Mouse (Mus musculus): ENCODE measurements around the gene 4930518I15Rik. TPM values are rescaled to one million over a fixed set of nuclear protein-coding genes. Genes with fewer than 3 reads are reported as not detected.
"Not testable (repeated sequence)": the region's sequence is repeated elsewhere in the genome, so short reads cannot be mapped to it uniquely, and the experiment has no call there.

Gene 4930518I15Rik
- polyA plus RNA-seq, 1 experiment from 2014 or later, result 6.3 TPM

DNA sequence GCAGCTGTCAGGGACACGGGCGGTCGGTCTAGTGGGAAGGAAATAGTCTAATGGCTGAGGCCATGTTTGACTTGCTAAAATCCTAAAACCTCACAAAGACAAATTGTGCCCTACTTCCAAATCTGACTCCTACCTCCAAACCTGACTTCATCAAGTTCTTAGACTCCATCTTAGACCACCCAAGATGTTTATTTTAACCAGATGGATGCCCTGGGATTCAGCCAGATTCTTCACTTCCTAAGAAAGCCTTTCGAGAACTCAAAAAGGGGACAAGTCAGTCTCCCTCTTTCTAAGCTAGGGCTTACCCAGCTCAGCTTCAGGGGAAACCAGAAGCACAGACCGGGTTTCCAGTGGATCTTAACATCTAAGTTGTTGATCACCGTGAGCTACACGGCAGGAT, 925 bp upstream of the 4930518I15Rik start:
- no peaks in the 10 kb centered on the region for H3K9me3 ChIP-seq (ENCODE audit: control insufficient read depth, low read length)
- peaks cover 7% of the 10 kb centered on the region for H3K36me3 ChIP-seq (ENCODE audit: control insufficient read depth, insufficient read depth, low read length)
- H3K27me3 ChIP-seq (ENCODE audit: control insufficient read depth, insufficient read depth, low read length), result no peaks in the 10 kb centered on the region
- H3K27ac ChIP-seq (replicated peaks; ENCODE audit: low read depth, low read length), result no peak overlapping the region
- H3K4me1 ChIP-seq (ENCODE audit: control insufficient read depth, insufficient read depth, low read length), result 0 out of 2 replicates have a peak, but pooled peaks cover 4% of the 10 kb centered on the region
- no peak for ATAC-seq (ENCODE audit: insufficient number of reproducible peaks, low FRiP score, low TSS enrichment, low read depth)
- no peak for DNase-seq (ENCODE audit: low spot score)
- H3K4me3 ChIP-seq (ENCODE audit: low read depth, low read length), result no peak overlapping the region
- no peak overlapping the region for H3K4me2 ChIP-seq (ENCODE audit: low read depth, severe bottlenecking)
- WGBS, result 93% methylated on average over 7 of the region's 7 CpGs
- H3K9ac ChIP-seq (ENCODE audit: low read length), result no peak overlapping the region

DNA sequence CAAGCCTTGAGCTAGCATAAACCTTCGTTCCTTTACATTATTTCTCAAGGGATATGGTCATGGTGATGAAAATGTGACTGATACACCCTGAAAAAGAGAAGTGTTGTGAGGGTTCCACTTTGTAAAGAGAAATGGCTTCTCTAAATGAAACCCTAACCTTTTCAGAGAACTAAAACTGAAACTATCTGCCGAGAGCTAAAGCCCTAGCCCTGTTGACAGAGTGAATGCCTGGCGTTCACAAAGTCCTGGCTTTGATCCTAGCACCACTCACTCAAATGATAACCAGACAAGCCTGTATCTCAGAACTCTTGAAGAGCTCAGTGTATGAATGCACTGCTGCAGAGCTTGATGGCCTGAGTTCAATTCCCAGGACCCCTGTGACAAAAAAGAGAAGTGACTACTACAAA, 358 bp downstream of the 4930518I15Rik start:
- Histone ChIP-seq H3K9ac (ENCODE audit: low read length) (no peak overlapping the region), H3K9me3 (ENCODE audit: control insufficient read depth, low read length) (no peaks in the 10 kb centered on the region), H3K4me3 (ENCODE audit: low read depth, low read length) (no peak overlapping the region), H3K36me3 (ENCODE audit: control insufficient read depth, insufficient read depth, low read length) (peaks cover 7% of the 10 kb centered on the region), H3K27ac (replicated peaks; ENCODE audit: low read depth, low read length) (no peak overlapping the region), H3K4me2 (ENCODE audit: low read depth, severe bottlenecking) (no peak overlapping the region), H3K4me1 (ENCODE audit: control insufficient read depth, insufficient read depth, low read length) (0 out of 2 replicates have a peak, but pooled peaks cover 4% of the 10 kb centered on the region), H3K27me3 (ENCODE audit: control insufficient read depth, insufficient read depth, low read length) (no peaks in the 10 kb centered on the region)
- ATAC-seq (ENCODE audit: insufficient number of reproducible peaks, low FRiP score, low TSS enrichment, low read depth), result no peak
- 85% methylated on average over 3 of the region's 3 CpGs for WGBS
- no peak for DNase-seq (ENCODE audit: low spot score)

DNA sequence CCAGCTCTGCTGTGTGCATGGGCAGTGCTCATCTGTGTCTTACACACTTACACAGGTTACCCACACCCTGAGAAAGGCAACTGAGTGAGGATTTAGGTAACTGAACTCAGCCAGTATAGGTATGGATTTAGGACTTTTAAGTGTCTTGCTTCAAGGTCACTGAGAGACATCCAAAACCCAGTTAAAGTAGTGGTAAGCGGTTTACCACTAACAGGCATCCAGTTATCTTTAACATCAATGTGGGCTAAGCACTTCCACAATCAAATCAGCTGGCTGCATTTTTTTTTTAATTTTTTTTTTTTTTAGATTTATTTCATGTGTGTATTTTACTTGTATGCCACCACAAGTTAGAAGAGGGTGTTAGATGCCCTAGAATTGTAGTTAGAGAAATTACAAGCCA, 1.4 kb downstream of the 4930518I15Rik start:
- no peak for ATAC-seq (ENCODE audit: insufficient number of reproducible peaks, low FRiP score, low TSS enrichment, low read depth)
- Histone ChIP-seq H3K9ac (ENCODE audit: low read length) (no peak overlapping the region), H3K4me2 (ENCODE audit: low read depth, severe bottlenecking) (no peak overlapping the region), H3K9me3 (ENCODE audit: control insufficient read depth, low read length) (no peaks in the 10 kb centered on the region), H3K4me3 (ENCODE audit: low read depth, low read length) (no peak overlapping the region), H3K27ac (replicated peaks; ENCODE audit: low read depth, low read length) (no peak overlapping the region), H3K4me1 (ENCODE audit: control insufficient read depth, insufficient read depth, low read length) (no peaks in the 10 kb centered on the region), H3K36me3 (ENCODE audit: control insufficient read depth, insufficient read depth, low read length) (peaks cover 9% of the 10 kb centered on the region), H3K27me3 (ENCODE audit: control insufficient read depth, insufficient read depth, low read length) (no peaks in the 10 kb centered on the region)
- no peak for DNase-seq (ENCODE audit: low spot score)
- 94% methylated on average over 1 of the region's 1 CpGs for WGBS

DNA sequence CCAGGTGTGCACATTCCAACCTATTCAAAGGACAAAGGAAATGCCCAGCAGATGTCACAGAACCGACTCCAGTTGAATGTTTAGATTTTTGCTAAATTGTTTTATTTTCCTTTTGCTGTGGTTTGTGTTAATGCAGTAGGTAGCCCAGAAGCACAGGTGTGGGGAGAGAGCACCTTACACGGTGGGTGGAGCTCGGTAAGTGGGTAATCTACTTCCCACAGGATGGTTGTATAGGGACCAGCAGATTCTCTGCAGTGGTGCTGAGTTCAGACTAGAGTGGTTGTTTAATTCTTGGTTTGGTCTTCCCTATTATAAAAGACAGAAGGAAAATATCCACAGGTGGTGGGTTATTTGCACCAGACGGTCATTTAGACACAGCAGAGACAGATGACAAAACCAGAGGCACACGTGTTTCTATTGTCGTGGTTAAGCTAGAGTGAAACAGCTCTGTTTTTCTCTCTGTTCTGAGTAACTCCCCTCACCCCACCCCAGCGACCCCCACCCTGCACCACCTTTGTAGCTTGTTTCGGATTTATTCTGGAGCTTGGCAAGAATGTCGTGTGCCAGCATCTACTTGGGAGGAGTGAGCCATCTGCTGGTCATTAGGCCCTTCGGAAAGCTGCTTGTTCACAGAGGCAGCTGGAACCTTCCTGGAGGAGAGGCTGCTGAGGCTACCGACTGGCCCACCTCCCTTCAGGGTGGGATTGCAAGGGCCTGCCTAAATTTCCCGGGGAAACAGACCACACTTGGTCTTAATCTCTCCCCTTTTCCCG, 3.6 kb downstream of the 4930518I15Rik start:
- not testable (repeated sequence) for H3K9ac ChIP-seq (ENCODE audit: low read length); H3K27ac ChIP-seq (replicated peaks; ENCODE audit: low read depth, low read length); H3K4me1 ChIP-seq (ENCODE audit: control insufficient read depth, insufficient read depth, low read length); H3K4me2 ChIP-seq (ENCODE audit: low read depth, severe bottlenecking); H3K4me3 ChIP-seq (ENCODE audit: low read depth, low read length); H3K27me3 ChIP-seq (ENCODE audit: control insufficient read depth, insufficient read depth, low read length); H3K9me3 ChIP-seq (ENCODE audit: control insufficient read depth, low read length); H3K36me3 ChIP-seq (ENCODE audit: control insufficient read depth, insufficient read depth, low read length); ATAC-seq (ENCODE audit: insufficient number of reproducible peaks, low FRiP score, low TSS enrichment, low read depth)
- WGBS, result 51% methylated on average over 13 of the region's 13 CpGs
- DNase-seq (ENCODE audit: low spot score), result peak; percentile 56

DNA sequence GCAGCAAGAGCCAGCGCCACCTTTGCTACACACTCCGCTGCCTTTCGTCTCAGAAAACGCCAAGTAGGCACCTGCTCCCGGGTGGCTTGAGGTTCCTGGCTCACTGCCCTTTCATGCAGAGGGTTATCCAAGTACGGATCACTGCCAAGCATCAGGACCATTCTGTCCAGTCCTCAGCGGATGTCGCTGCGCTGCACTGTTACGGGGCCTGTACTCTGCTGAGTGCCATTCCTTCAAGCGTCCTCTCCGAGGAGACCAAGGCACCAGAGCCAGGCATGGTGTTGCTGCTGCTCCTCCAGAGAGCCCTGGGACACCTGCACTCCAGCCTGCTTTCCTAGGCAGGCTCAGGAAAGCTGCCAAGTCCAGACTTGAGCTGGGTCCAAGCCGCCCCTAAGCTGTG, 4.2 kb downstream of the 4930518I15Rik start:
- not testable (repeated sequence) for H3K4me3 ChIP-seq (ENCODE audit: low read depth, low read length); H3K27me3 ChIP-seq (ENCODE audit: control insufficient read depth, insufficient read depth, low read length); DNase-seq (ENCODE audit: low spot score); H3K4me1 ChIP-seq (ENCODE audit: control insufficient read depth, insufficient read depth, low read length); H3K27ac ChIP-seq (replicated peaks; ENCODE audit: low read depth, low read length); H3K9me3 ChIP-seq (ENCODE audit: control insufficient read depth, low read length); H3K4me2 ChIP-seq (ENCODE audit: low read depth, severe bottlenecking); ATAC-seq (ENCODE audit: insufficient number of reproducible peaks, low FRiP score, low TSS enrichment, low read depth); H3K9ac ChIP-seq (ENCODE audit: low read length)
- H3K36me3 ChIP-seq (ENCODE audit: control insufficient read depth, insufficient read depth, low read length), result peaks cover 11% of the 10 kb centered on the region
- WGBS, result 92% methylated on average over 8 of the region's 13 CpGs

DNA sequence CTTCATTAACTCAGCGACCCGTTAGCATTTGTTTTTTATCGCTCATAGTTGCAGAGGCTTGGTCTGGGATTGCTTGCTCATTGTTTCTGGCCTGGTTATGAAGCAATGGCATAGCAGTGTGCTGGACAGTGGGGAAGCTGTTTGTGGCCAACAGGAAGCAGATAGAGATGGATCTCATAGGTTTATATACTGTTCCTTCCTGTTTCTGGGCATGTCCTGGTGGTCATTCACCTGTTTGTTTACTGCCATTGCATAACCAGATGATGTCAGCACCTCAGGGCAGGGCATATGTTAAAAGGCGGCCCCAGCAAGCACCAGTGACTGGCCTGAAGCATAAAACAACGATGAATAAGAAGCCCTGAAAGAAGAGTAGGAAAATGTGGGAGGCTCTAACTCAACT, 7.2 kb downstream of the 4930518I15Rik start:
- 92% methylated on average over 5 of the region's 5 CpGs for WGBS
- no peak overlapping the region for H3K4me3 ChIP-seq (ENCODE audit: low read depth, low read length)
- H3K36me3 ChIP-seq (ENCODE audit: control insufficient read depth, insufficient read depth, low read length), result peaks cover 14% of the 10 kb centered on the region
- ATAC-seq (ENCODE audit: insufficient number of reproducible peaks, low FRiP score, low TSS enrichment, low read depth), result no peak
- no peak for DNase-seq (ENCODE audit: low spot score)
- H3K4me2 ChIP-seq (ENCODE audit: low read depth, severe bottlenecking), result no peak overlapping the region
- no peaks in the 10 kb centered on the region for H3K4me1 ChIP-seq (ENCODE audit: control insufficient read depth, insufficient read depth, low read length)
- H3K9ac ChIP-seq (ENCODE audit: low read length), result no peak overlapping the region
- no peaks in the 10 kb centered on the region for H3K9me3 ChIP-seq (ENCODE audit: control insufficient read depth, low read length)
- H3K27me3 ChIP-seq (ENCODE audit: control insufficient read depth, insufficient read depth, low read length), result no peaks in the 10 kb centered on the region
- H3K27ac ChIP-seq (replicated peaks; ENCODE audit: low read depth, low read length), result no peak overlapping the region

DNA sequence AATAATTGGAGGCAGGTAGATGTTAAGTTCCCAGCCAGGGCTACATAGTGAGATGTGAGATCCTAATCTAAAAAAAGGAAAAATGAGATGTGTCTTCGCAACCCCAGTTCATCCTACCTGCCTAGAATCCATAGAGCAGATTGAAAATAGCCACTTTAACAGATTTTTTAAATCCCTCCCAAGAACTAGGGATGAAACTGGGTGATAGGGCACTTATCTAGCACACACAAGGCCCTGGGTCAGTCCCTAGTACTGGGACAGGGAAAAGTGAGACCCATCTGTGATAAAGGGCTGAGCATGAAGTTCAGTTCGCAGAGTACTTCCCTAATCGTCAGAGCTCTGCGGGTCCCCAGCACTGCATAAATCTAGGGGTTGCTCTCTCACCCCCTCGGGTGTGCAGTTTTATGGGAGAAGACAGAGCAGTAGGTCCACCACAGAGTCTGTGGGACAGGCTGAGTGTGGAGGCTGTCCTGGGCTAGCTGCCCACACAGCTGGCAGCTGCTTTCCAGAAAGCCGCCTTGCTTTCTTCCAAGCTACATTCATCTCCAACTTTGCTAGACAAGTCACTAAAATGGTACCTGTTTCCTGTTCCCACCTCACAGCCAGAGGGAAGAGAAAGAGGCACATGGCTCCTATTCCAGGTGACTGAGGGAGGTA, 9.1 kb downstream of the 4930518I15Rik start:
- ATAC-seq (ENCODE audit: insufficient number of reproducible peaks, low FRiP score, low TSS enrichment, low read depth), result no peak

DNA sequence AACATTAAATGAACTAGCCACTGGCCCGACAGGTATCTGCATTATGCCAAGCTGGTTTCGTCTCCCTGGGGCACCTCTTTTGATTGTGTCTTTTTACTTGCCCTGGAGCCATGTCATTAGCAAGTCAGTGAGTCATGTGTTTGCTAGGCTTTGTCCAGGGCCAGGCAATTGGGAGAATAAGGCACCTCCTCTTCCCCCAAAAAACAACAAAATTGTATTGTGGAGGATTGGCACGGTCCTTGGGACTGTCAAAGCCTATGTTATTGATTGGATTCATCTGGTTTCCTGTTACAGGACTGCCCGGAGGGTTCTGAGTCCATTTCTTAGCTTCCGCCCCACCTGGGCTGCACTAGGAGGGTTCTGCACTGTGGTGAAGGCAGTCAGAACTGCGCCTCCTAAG, 10.1 kb downstream of the 4930518I15Rik start:
- Histone ChIP-seq H3K4me1 (ENCODE audit: control insufficient read depth, insufficient read depth, low read length) (peaks cover 11% of the 10 kb centered on the region), H3K9me3 (ENCODE audit: control insufficient read depth, low read length) (no peaks in the 10 kb centered on the region), H3K9ac (ENCODE audit: low read length) (no peak overlapping the region), H3K4me2 (ENCODE audit: low read depth, severe bottlenecking) (no peak overlapping the region), H3K27ac (replicated peaks; ENCODE audit: low read depth, low read length) (no peak overlapping the region), H3K36me3 (ENCODE audit: control insufficient read depth, insufficient read depth, low read length) (peaks cover 18% of the 10 kb centered on the region), H3K4me3 (ENCODE audit: low read depth, low read length) (no peak overlapping the region), H3K27me3 (ENCODE audit: control insufficient read depth, insufficient read depth, low read length) (no peaks in the 10 kb centered on the region)
- ATAC-seq (ENCODE audit: insufficient number of reproducible peaks, low FRiP score, low TSS enrichment, low read depth) (no peak), DNase-seq (ENCODE audit: low spot score) (no peak)
- 62% methylated on average over 6 of the region's 6 CpGs for WGBS

More for the DNA sequence above, 9.1 kb downstream of the 4930518I15Rik start:
- Histone ChIP-seq H3K4me3 (ENCODE audit: low read depth, low read length) (no peak overlapping the region), H3K4me2 (ENCODE audit: low read depth, severe bottlenecking) (no peak overlapping the region), H3K27me3 (ENCODE audit: control insufficient read depth, insufficient read depth, low read length) (no peaks in the 10 kb centered on the region), H3K9me3 (ENCODE audit: control insufficient read depth, low read length) (no peaks in the 10 kb centered on the region), H3K27ac (replicated peaks; ENCODE audit: low read depth, low read length) (no peak overlapping the region), H3K4me1 (ENCODE audit: control insufficient read depth, insufficient read depth, low read length) (0 out of 2 replicates have a peak, but pooled peaks cover 4% of the 10 kb centered on the region), H3K36me3 (ENCODE audit: control insufficient read depth, insufficient read depth, low read length) (peaks cover 18% of the 10 kb centered on the region), H3K9ac (ENCODE audit: low read length) (no peak overlapping the region)
- no peak for DNase-seq (ENCODE audit: low spot score)
- WGBS, result 86% methylated on average over 6 of the region's 6 CpGs
